Mouse (Mus musculus): ENCODE results near the gene Ap4e1.

GRCm38 (mm10) chr2:127080591-127081218 lies 72.2 kb downstream of the Ap4e1 start:
- TF ChIP-seq POLR2A (IDR thresholded peaks at IDR 0.05; ENCODE audit: low read depth, low read length) (no peak), CTCF (IDR thresholded peaks at IDR 0.05; ENCODE audit: borderline replicate concordance, insufficient read depth, low read length) (no peak)

Measured in embryonic fibroblast, embryonic 13.5 days (primary cell).